ENCODE assay signal across 8 mouse cellular contexts in genomic region chr19:45058113-45058839, GRCm38 (mm10). TPM values are rescaled to one million over a fixed set of nuclear protein-coding genes. Genes with fewer than 3 reads are reported as not detected.
DNase-seq lines count a peak whose midpoint lies in the region; ATAC-seq and TF ChIP-seq lines count a peak whose summit lies in the region.

No protein-coding gene starts in this region.

- TF ChIP-seq POLR2A in brain, embryonic 14.5 days (IDR thresholded peaks at IDR 0.05; ENCODE audit: borderline replicate concordance, extremely low read depth, insufficient read depth, insufficient read length, poor library complexity, severe bottlenecking) = peak; percentile 60; the same call in 1 of the 2 replicates

- peak overlapping the region; percentile 85 for H3K9ac ChIP-seq in heart, embryonic 12.5 days
- H3K9ac ChIP-seq in kidney, postnatal 0 days (ENCODE audit: low read depth, low read length) = peak overlapping the region; percentile 67
- peak overlapping the region; percentile 82 for H3K9ac ChIP-seq in liver, embryonic 11.5 days (ENCODE audit: low read depth, low read length)
- H3K9ac ChIP-seq in stomach, embryonic 14.5 days (replicated peaks; ENCODE audit: low read depth, low read length) = peak overlapping the region; percentile 74

- no peaks in the 10 kb centered on the region for H3K9me3 ChIP-seq in erythroblast, embryonic 14.5 days (ENCODE audit: control insufficient read depth, low read length)
- H3K9me3 ChIP-seq in heart, embryonic 12.5 days (replicated peaks) = no peaks in the 10 kb centered on the region
- no peaks in the 10 kb centered on the region for H3K9me3 ChIP-seq in kidney, postnatal 0 days (replicated peaks; ENCODE audit: low read length)
- H3K9me3 ChIP-seq in liver, embryonic 11.5 days (ENCODE audit: control insufficient read depth, low read length) = no peaks in the 10 kb centered on the region
- no peaks in the 10 kb centered on the region for H3K9me3 ChIP-seq in stomach, embryonic 14.5 days (ENCODE audit: control insufficient read depth, low read depth, low read length)

- DNase-seq in brain, embryonic 14.5 days (ENCODE audit: low read depth) = peak; percentile 99
- DNase-seq in kidney, postnatal 0 days (ENCODE audit: low spot score) = peak; percentile 99
- peak; percentile 92 for DNase-seq in liver, embryonic 11.5 days (ENCODE audit: low spot score)
- DNase-seq in naive thymus-derived CD4-positive, alpha-beta T cell, adult 2 months (ENCODE audit: low read depth) = peak; percentile 96

- ATAC-seq in heart, embryonic 12.5 days (ENCODE audit: insufficient number of reproducible peaks, low FRiP score) = peak; percentile 92
- ATAC-seq in kidney, postnatal 0 days (replicated peaks; ENCODE audit: low FRiP score, low read depth) = peak; percentile 91
- ATAC-seq in liver, embryonic 11.5 days (replicated peaks; ENCODE audit: low FRiP score) = peak; percentile 90
- peak; percentile 93 for ATAC-seq in stomach, embryonic 14.5 days (ENCODE audit: insufficient number of reproducible peaks, insufficient read depth, low FRiP score, low read depth)

- H3K27me3 ChIP-seq in C2C12 (ENCODE audit: control insufficient read depth, insufficient read depth, insufficient read length) = no peaks in the 10 kb centered on the region
- H3K27me3 ChIP-seq in erythroblast, embryonic 14.5 days (ENCODE audit: control insufficient read depth) = no peaks in the 10 kb centered on the region
- no peaks in the 10 kb centered on the region for H3K27me3 ChIP-seq in heart, embryonic 12.5 days (replicated peaks)
- no peaks in the 10 kb centered on the region for H3K27me3 ChIP-seq in kidney, postnatal 0 days (ENCODE audit: insufficient read depth, low read length)
- no peaks in the 10 kb centered on the region for H3K27me3 ChIP-seq in liver, embryonic 11.5 days (replicated peaks; ENCODE audit: control insufficient read depth, insufficient read depth, low read length)
- no peaks in the 10 kb centered on the region for H3K27me3 ChIP-seq in stomach, embryonic 14.5 days (ENCODE audit: control insufficient read depth, insufficient read depth, low read length)

- H3K4me2 ChIP-seq in heart, embryonic 12.5 days = peak overlapping the region; percentile 82
- H3K4me2 ChIP-seq in kidney, postnatal 0 days (ENCODE audit: low read length) = peak overlapping the region; percentile 64
- H3K4me2 ChIP-seq in liver, embryonic 11.5 days = peak overlapping the region; percentile 94
- peak overlapping the region; percentile 69 for H3K4me2 ChIP-seq in stomach, embryonic 14.5 days (replicated peaks; ENCODE audit: low read depth, low read length)

- H3K27ac ChIP-seq in heart, embryonic 12.5 days (ENCODE audit: poor library complexity, severe bottlenecking) = peak overlapping the region; percentile 97
- peak overlapping the region; percentile 90 for H3K27ac ChIP-seq in kidney, postnatal 0 days
- peak overlapping the region; percentile 97 for H3K27ac ChIP-seq in liver, embryonic 11.5 days (ENCODE audit: low read depth, low read length)
- H3K27ac ChIP-seq in stomach, embryonic 14.5 days (ENCODE audit: low read length) = peak overlapping the region; percentile 97

- H3K4me3 ChIP-seq in C2C12 (ENCODE audit: insufficient read depth, poor library complexity, severe bottlenecking) = peak overlapping the region; percentile 52
- peak overlapping the region; percentile 83 for H3K4me3 ChIP-seq in erythroblast, embryonic 14.5 days (replicated peaks)
- peak overlapping the region; percentile 66 for H3K4me3 ChIP-seq in heart, embryonic 12.5 days
- peak overlapping the region; percentile 41 for H3K4me3 ChIP-seq in kidney, postnatal 0 days (replicated peaks; ENCODE audit: low read depth, low read length)
- peak overlapping the region; percentile 72 for H3K4me3 ChIP-seq in liver, embryonic 11.5 days (ENCODE audit: low read depth, low read length)
- peak overlapping the region; percentile 53 for H3K4me3 ChIP-seq in stomach, embryonic 14.5 days (ENCODE audit: low read depth, low read length)

- H3K4me1 ChIP-seq in erythroblast, embryonic 14.5 days (ENCODE audit: control insufficient read depth) = peaks cover 44% of the 10 kb centered on the region
- peaks cover 20% of the 10 kb centered on the region for H3K4me1 ChIP-seq in heart, embryonic 12.5 days (replicated peaks)
- peaks cover 13% of the 10 kb centered on the region for H3K4me1 ChIP-seq in kidney, postnatal 0 days (replicated peaks; ENCODE audit: insufficient read depth, low read length)
- peaks cover 20% of the 10 kb centered on the region for H3K4me1 ChIP-seq in liver, embryonic 11.5 days (replicated peaks; ENCODE audit: control insufficient read depth, insufficient read depth, low read length)
- H3K4me1 ChIP-seq in stomach, embryonic 14.5 days (ENCODE audit: control insufficient read depth, insufficient read depth, low read length) = peaks cover 18% of the 10 kb centered on the region

- peaks cover 14% of the 10 kb centered on the region for H3K36me3 ChIP-seq in C2C12 (ENCODE audit: control insufficient read depth, insufficient read depth)
- H3K36me3 ChIP-seq in erythroblast, embryonic 14.5 days (ENCODE audit: control insufficient read depth) = no peaks in the 10 kb centered on the region
- H3K36me3 ChIP-seq in heart, embryonic 12.5 days = peaks cover 18% of the 10 kb centered on the region
- 0 out of 2 replicates have a peak, but pooled peaks cover 6% of the 10 kb centered on the region for H3K36me3 ChIP-seq in kidney, postnatal 0 days (ENCODE audit: insufficient read depth, low read length)
- H3K36me3 ChIP-seq in liver, embryonic 11.5 days (ENCODE audit: control insufficient read depth, insufficient read depth, low read length) = no peaks in the 10 kb centered on the region
- peaks cover 7% of the 10 kb centered on the region; the same call in 1 of the 2 replicates for H3K36me3 ChIP-seq in stomach, embryonic 14.5 days (ENCODE audit: control insufficient read depth, insufficient read depth, low read length)

- no peak for TF ChIP-seq CTCF in C2C12 (IDR thresholded peaks at IDR 0.05; ENCODE audit: control insufficient read depth, insufficient read depth, insufficient read length)
- TF ChIP-seq CTCF in brain, embryonic 14.5 days (IDR thresholded peaks at IDR 0.05; ENCODE audit: borderline replicate concordance, extremely low read depth, insufficient read depth, insufficient read length) = no peak
- no peak for TF ChIP-seq CTCF in kidney, postnatal 0 days (IDR thresholded peaks at IDR 0.05; ENCODE audit: low read depth)

- WGBS in heart, embryonic 12.5 days = under 1% methylated on average over 34 of the region's 34 CpGs
- under 1% methylated on average over 34 of the region's 34 CpGs for WGBS in kidney, postnatal 0 days
- under 1% methylated on average over 34 of the region's 34 CpGs for WGBS in liver, embryonic 11.5 days
- under 1% methylated on average over 34 of the region's 34 CpGs for WGBS in stomach, embryonic 14.5 days

- H3ac ChIP-seq in C2C12 (ENCODE audit: control insufficient read depth, insufficient read length, low read depth) = peak overlapping the region; percentile 99

- peaks cover 5% of the 10 kb centered on the region for H3K79me2 ChIP-seq in C2C12 (ENCODE audit: control insufficient read depth, insufficient read depth)

- H3K79me3 ChIP-seq in C2C12 (ENCODE audit: low read depth) = no peaks in the 10 kb centered on the region

RNA-seq across cellular contexts. Expression of gene Sfxn3, which starts 11.0 kb away (rescaled TPM):
- polyA plus RNA-seq in C2C12 (2012; fragmentation: generic; extraction: Trizol) = 29.2 TPM
- 83.3 and 93.1 TPM in 2 replicates for polyA plus RNA-seq in brain, embryonic 14.5 days (2012; rRNA removed)
- 0.08 and 0.11 TPM in 2 replicates for polyA plus RNA-seq in erythroblast, embryonic 14.5 days (2012)
- 20.4 and 21.3 TPM in 2 replicates for polyA plus RNA-seq in heart, embryonic 12.5 days (2016; fragmentation: Nextera tagmentation; extraction: Ambion mirVana)
- polyA plus RNA-seq in kidney, postnatal 0 days (2015; fragmentation: Nextera tagmentation; extraction: Ambion mirVana) = 28.4 and 29.0 TPM in 2 replicates
- polyA plus RNA-seq in liver, embryonic 11.5 days (2014; fragmentation: Nextera tagmentation; extraction: Ambion mirVana) = 6.3 and 6.8 TPM in 2 replicates
- polyA plus RNA-seq in stomach, embryonic 14.5 days (2014; fragmentation: Nextera tagmentation; extraction: Ambion mirVana) = 28.8 and 34.5 TPM in 2 replicates

RNA-seq across cellular contexts. Expression of gene Pdzd7, which starts 12.8 kb away (rescaled TPM):
- 0.14 TPM for polyA plus RNA-seq in C2C12 (2012; fragmentation: generic; extraction: Trizol)
- polyA plus RNA-seq in brain, embryonic 14.5 days (2012; rRNA removed) = 8.8 and 9.8 TPM in 2 replicates
- not detected in 2 replicates for polyA plus RNA-seq in erythroblast, embryonic 14.5 days (2012)
- polyA plus RNA-seq in heart, embryonic 12.5 days (2016; fragmentation: Nextera tagmentation; extraction: Ambion mirVana) = 0.09 and 0.18 TPM in 2 replicates
- polyA plus RNA-seq in kidney, postnatal 0 days (2015; fragmentation: Nextera tagmentation; extraction: Ambion mirVana) = 0.43 and 0.80 TPM in 2 replicates
- 0.09 TPM in 1 of 2 replicates, not detected in the other for polyA plus RNA-seq in liver, embryonic 11.5 days (2014; fragmentation: Nextera tagmentation; extraction: Ambion mirVana)
- 0.62 TPM in 2 replicates for polyA plus RNA-seq in stomach, embryonic 14.5 days (2014; fragmentation: Nextera tagmentation; extraction: Ambion mirVana)

RNA-seq across cellular contexts. Expression of gene Kazald1, which starts 16.8 kb away (rescaled TPM):
- 7.8 TPM for polyA plus RNA-seq in C2C12 (2012; fragmentation: generic; extraction: Trizol)
- polyA plus RNA-seq in brain, embryonic 14.5 days (2012; rRNA removed) = 1.5 and 3.0 TPM in 2 replicates
- not detected in 2 replicates for polyA plus RNA-seq in erythroblast, embryonic 14.5 days (2012)
- polyA plus RNA-seq in heart, embryonic 12.5 days (2016; fragmentation: Nextera tagmentation; extraction: Ambion mirVana) = 2.9 and 3.0 TPM in 2 replicates
- polyA plus RNA-seq in kidney, postnatal 0 days (2015; fragmentation: Nextera tagmentation; extraction: Ambion mirVana) = 23.6 and 25.0 TPM in 2 replicates
- polyA plus RNA-seq in liver, embryonic 11.5 days (2014; fragmentation: Nextera tagmentation; extraction: Ambion mirVana) = 0.91 and 1.6 TPM in 2 replicates
- polyA plus RNA-seq in stomach, embryonic 14.5 days (2014; fragmentation: Nextera tagmentation; extraction: Ambion mirVana) = 1.3 and 4.7 TPM in 2 replicates

RNA-seq across cellular contexts. Expression of gene Lzts2, which starts 44.1 kb away (rescaled TPM):
- polyA plus RNA-seq in C2C12 (2012; fragmentation: generic; extraction: Trizol) = 59.2 TPM
- 39.9 and 40.6 TPM in 2 replicates for polyA plus RNA-seq in brain, embryonic 14.5 days (2012; rRNA removed)
- polyA plus RNA-seq in erythroblast, embryonic 14.5 days (2012) = 0.29 and 0.33 TPM in 2 replicates
- polyA plus RNA-seq in heart, embryonic 12.5 days (2016; fragmentation: Nextera tagmentation; extraction: Ambion mirVana) = 58.3 and 58.5 TPM in 2 replicates
- polyA plus RNA-seq in kidney, postnatal 0 days (2015; fragmentation: Nextera tagmentation; extraction: Ambion mirVana) = 58.6 and 69.5 TPM in 2 replicates
- 28.6 and 31.4 TPM in 2 replicates for polyA plus RNA-seq in liver, embryonic 11.5 days (2014; fragmentation: Nextera tagmentation; extraction: Ambion mirVana)
- 52.5 and 56.0 TPM in 2 replicates for polyA plus RNA-seq in stomach, embryonic 14.5 days (2014; fragmentation: Nextera tagmentation; extraction: Ambion mirVana)

RNA-seq across cellular contexts. Expression of gene Mrpl43, which starts 52.0 kb away (rescaled TPM):
- polyA plus RNA-seq in C2C12 (2012; fragmentation: generic; extraction: Trizol) = 63.0 TPM
- polyA plus RNA-seq in brain, embryonic 14.5 days (2012; rRNA removed) = 96.2 and 115 TPM in 2 replicates
- 7.0 and 7.7 TPM in 2 replicates for polyA plus RNA-seq in erythroblast, embryonic 14.5 days (2012)
- 60.1 and 66.8 TPM in 2 replicates for polyA plus RNA-seq in heart, embryonic 12.5 days (2016; fragmentation: Nextera tagmentation; extraction: Ambion mirVana)
- polyA plus RNA-seq in kidney, postnatal 0 days (2015; fragmentation: Nextera tagmentation; extraction: Ambion mirVana) = 78.9 and 79.9 TPM in 2 replicates
- polyA plus RNA-seq in liver, embryonic 11.5 days (2014; fragmentation: Nextera tagmentation; extraction: Ambion mirVana) = 62.2 and 65.3 TPM in 2 replicates
- 60.1 and 60.4 TPM in 2 replicates for polyA plus RNA-seq in stomach, embryonic 14.5 days (2014; fragmentation: Nextera tagmentation; extraction: Ambion mirVana)

Comparison
In these comparisons a context has a peak if more than half of its experiments do, and no peak if none do; other contexts are left out.
1. Peak in every context shown above with its lines: DNase-seq, ATAC-seq, H3K4me3 ChIP-seq and H3K27ac ChIP-seq.